Mouse (Mus musculus): Measurements from ENCODE around the gene Bub1b.

The Bub1b gene

GRCm38 (mm10) chr2:118597673-118598568 is at the start of gene Bub1b:
Gene Bub1b (plus strand): TSS chr2:118598211.
- peak; percentile 94 for DNase-seq

- peak; percentile 63 for DNase-seq
Measured at GRCm38 (mm10) chr2:118548421-118549221, 49.4 kb upstream of the Bub1b start.

DNA sequence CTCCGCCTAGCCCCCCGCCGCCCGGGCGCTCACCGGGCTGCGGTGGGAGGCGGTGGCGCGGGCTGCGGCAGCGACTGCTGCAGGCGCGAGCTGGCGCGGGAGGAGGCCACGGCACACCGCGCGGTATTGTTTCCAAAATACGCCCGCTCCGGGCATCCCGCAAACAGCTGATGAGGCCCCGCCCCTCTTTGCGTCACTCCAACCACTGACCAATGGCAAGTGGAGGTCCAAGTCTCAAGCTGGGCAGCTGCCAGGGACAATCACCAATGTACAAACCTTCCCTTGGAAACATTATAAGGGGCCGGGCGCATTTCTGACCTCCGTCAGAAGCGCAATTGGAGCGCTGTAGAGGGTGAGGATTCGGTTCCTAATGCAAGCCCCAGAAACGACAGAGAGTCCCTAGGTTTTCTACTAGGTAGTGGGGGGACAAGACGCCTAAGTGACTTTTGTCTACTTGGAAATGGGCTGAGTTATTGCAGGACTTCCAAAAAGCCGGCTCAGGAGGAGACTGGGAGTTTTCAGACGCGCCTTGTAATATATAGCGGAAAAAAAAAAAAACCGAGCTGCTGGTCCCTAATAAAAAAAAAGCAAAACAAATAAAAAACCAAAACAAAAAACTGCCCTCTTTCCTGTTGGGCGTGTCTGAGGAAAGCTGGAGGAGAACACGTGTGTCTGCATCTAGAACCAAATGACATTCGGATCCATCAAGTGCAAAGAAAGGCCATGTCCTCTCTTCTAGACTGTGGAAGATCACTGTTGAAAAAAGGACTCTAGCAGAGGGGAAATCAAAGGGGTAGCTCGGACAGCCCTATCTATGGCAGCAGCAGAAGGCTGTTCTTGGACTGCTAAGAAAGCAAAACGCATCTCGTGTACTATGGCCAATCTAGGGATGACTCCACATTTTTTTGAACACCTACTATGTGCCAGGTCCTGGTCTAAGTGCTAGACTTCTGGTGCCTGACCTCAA is 48.2 kb upstream of the Bub1b start, which contains the start of gene Bmf:
Gene Bmf (minus strand): TSS at position 181 of the 967 bp plus-strand sequence.
- DNase-seq: peak; percentile 87

DNA sequence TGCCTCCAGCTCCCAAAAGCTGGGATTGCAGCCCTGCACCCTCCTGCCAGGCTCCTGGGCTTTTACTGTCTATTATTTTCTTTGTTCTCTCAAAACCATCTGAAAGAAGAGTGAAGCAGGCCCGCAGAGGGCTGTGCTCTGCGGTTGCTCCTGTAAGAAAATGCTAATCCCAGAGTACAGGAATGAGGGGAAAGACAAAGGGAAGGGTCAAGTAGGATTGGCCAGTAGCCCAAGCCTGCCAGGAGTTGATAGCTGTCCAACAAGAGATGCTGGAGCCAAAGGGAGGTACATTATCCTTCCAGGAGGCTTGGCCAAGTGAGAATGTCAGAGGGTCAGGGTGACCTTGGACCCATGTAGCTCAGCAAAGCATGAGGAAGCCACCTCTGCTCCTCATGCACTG is 46.4 kb upstream of the Bub1b start:
- DNase-seq: no peak

- peak; percentile 81 for DNase-seq
Measured at GRCm38 (mm10) chr2:118554356-118554990, 43.5 kb upstream of the Bub1b start.

- DNase-seq: no peak
Measured at GRCm38 (mm10) chr2:118558426-118558825, 39.6 kb upstream of the Bub1b start.

DNA sequence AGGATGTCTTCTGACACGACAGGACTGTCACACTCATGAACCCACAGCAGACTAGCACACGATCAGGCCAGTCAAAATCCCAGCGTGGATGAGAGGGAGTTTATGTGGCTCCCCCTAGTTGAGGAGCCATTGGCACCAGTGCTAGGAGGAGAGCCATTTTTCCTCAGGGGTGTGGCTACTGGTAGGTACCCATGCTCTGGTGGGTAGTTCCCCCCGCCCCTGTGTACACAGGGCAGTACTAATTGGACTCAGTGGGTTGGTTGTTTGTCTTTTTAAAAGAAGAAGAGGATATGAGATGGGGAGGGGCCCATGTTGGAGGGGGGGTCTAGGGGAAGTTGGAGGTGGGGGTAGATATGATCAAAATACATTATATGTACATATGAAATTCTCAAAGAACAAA is 36.0 kb upstream of the Bub1b start:
- DNase-seq: no peak

DNA sequence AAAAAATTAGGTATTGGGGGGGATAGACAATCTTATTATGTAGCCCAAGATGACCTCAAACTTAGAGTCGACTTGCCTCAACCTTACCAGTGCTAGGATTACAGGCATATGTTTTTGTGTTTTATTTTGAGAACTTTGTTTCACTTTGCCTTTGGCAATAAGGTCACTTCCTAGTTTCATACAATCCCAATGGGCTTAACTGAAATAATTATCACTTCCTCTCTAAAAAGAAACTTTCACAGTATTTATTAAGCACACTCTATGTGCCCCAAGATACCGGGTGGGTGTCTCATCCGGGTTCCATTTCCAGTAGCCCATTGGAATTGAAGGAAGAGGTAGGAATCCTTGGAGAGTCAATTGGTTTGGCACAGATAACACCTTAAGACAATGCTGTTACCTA is 35.6 kb upstream of the Bub1b start:
- no peak for DNase-seq

DNA sequence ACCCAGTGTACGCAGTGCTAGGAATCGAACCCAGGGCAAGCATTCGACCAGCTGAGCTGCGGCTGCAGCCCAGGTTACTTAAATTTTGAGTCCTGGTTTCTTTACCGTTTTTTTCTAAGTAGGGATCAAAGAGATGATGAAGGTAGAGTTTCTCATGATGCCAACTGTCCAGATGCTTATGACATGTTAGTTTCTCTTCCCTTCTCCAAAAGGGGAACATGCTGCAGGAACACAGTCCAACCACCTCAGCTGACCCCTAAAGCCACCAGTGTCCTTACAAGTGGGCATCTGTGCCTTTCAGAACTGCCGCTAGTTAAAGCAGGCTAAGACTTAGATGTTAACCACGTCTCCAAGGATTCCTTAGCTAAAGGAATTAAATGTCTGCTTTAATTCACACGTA is 30.8 kb upstream of the Bub1b start:
- no peak for DNase-seq

DNA sequence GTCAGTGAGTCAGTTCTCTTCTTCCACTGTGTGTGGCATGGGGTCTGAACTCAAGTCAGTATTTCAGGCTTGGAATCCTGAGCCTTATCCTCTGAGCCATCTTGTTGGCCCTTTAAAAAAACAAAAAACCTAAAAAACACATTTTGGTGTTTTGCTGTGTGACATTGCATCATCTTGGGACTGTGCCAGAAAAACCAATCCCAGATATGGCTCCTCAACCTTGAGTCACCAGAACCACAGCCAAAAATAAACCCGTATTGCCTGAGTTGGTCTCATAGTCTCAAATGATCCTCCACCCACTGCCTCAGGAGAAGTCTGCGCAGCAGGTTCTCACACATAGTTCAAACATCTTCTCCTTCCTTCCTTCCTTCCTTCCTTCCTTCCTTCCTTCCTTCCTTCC is 27.1 kb upstream of the Bub1b start:
- no peak for DNase-seq

- DNase-seq: no peak
Measured at GRCm38 (mm10) chr2:118572183-118572836, 25.7 kb upstream of the Bub1b start.

- DNase-seq: no peak
Measured at GRCm38 (mm10) chr2:118573135-118573534, 24.9 kb upstream of the Bub1b start.

GRCm38 (mm10) chr2:118586013-118586412 is 12.0 kb upstream of the Bub1b start:
- no peak for DNase-seq

GRCm38 (mm10) chr2:118587686-118588085 is 10.3 kb upstream of the Bub1b start:
- DNase-seq: no peak

DNA sequence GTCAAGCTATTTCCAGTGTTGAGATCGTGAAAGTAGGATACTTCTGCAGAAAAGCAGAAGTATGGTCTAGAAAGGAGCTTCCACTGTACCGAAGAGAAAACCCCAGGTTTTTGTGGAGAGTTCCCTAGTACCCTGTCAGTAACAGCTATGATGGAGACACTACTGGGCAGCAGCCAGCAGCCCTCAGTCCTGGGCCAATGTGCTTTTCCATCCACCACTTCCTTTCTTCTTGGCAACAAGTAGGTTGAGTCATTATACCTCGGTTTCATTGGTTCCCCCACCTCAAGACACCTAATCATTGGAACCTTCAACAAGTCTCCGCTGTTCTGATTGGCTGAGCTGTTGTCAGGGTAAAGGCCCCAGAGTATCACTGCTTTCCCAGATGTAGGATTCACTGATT is 6.9 kb upstream of the Bub1b start:
- DNase-seq: no peak

DNA sequence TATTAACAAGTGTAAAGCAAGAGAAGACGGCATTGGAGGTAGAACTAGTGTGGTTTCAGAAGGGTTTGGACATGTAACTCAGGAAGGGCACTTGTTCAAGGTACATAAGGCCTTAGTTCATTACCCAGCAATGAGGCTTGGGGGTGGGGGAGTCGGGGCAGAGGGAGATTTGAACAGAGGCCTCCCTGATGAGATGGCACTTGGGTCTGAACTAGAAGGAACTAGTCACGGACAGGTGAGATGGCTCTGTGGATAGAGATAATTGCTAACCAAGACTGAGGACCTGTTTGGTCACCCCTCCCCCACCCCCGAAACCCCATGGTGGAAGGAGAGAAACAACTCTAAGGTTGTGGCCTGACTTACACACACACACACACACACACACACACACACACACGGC is 1.1 kb downstream of the Bub1b start:
- DNase-seq: no peak

DNA sequence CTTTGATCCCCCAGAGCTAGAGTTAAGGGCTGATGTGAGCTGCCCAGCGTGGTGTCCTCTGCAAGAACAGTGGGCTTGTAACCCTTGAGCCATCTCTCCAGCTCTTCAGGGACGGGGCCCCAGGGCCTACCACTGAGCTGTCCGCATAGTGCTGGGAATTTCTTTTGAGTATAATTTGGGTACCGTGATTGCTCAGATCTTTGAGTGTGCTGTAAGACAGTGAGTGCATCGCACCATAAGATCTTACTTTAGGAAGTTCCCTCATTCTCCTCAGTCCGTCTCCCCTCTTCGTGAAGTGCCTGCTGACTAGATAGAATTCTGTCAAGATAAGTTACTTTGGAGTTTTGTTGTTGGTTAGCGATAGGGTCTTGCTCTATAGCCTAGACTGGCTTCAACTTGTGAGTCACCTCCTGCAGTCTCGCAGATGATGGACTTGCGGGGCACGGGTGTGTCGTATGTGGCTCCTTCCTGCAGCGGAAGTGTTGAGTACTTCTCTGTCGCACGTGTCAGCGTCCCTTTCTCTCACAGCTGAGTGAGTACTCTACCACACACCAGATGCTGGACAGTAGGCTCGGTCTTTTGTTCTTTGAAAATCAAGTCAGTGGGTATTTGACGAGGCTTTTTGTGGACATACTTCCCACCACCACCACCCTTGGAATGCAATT is 3.7 kb downstream of the Bub1b start:
- DNase-seq: no peak

GRCm38 (mm10) chr2:118604091-118604490 is 6.1 kb downstream of the Bub1b start:
- no peak for DNase-seq

GRCm38 (mm10) chr2:118606032-118606431 is 8.0 kb downstream of the Bub1b start:
- DNase-seq: peak; percentile 75

DNA sequence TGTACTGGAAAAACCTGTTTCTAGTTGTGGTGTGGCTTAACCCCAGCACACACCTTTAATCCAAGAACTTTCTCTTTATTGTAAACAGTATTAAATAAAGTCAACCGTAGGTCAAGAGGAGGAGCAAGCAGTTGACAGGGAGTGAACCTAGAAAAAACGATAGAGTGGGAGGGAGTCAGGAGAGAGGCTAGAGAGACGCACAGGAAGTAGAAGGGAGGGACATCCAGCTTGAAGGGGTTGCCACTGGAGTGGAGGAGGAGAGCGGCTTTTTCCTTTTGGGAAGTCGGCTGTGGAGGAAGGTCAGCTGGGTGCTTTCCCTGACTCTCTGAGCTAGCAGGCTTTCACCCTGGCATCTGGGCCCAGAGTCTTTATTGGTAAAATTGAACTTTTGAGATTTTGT is 9.0 kb downstream of the Bub1b start:
- DNase-seq: no peak

DNA sequence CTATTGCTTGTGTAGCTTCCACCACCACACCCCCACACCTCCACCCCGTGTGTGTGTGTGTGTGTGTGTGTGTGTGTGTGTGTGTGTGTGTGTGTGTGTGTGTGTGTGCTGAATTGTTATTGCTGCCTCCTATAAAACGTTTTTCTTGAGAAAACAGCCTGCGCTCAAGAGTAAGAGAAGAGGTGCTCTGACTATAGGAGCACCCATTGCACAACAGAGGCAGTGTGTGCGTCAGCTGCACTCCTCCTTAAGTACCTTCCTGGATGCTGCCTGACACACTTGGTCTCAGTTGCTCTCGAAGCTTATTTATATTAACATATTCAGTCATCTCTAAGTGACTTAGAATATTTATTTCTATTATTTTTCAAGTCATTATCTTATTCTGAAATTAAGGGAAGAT is 20.0 kb downstream of the Bub1b start:
- no peak for DNase-seq
